Mouse (Mus musculus) liver, embryonic 11.5 days (tissue): ENCODE measurements around the gene Clstn2. TPM values are rescaled to one million over a fixed set of nuclear protein-coding genes. Genes with fewer than 3 reads are reported as not detected.

ENCODE experiments used
- ATAC-seq: fragments of 200-750 bp; cut with Nextera tagmentation; replicated peaks from 2 replicates; pipeline ENCODE4 v1.8.0; 2017; ENCODE audit warnings: moderate number of reproducible peaks, mild to moderate bottlenecking, moderate TSS enrichment, moderate library complexity; ENCODE audit not compliant: low FRiP score
- DNase-seq: peaks from one replicate; pipeline ENCODE4 v3.0.0-alpha.2; 2017; ENCODE audit warnings: low spot score
- H3K27ac ChIP-seq: fragments of 300-500 bp; sonication (generic); 2 replicates; pipeline ENCODE4 v1.5.1; 2014; ENCODE audit warnings: mild to moderate bottlenecking, low read depth, low read length, control low read depth
- H3K27me3 ChIP-seq: fragments of 300-500 bp; sonication (generic); replicated peaks from 2 replicates; pipeline ENCODE4 v1.6.1; 2014; ENCODE audit warnings: low read length, mixed read lengths; ENCODE audit not compliant: control insufficient read depth, insufficient read depth
- H3K36me3 ChIP-seq: fragments of 300-500 bp; sonication (generic); 2 replicates; pipeline ENCODE4 v1.6.1; 2014; ENCODE audit warnings: mild to moderate bottlenecking, low read length, moderate library complexity, mixed read lengths; ENCODE audit not compliant: control insufficient read depth, insufficient read depth
- H3K4me1 ChIP-seq: fragments of 300-500 bp; sonication (generic); replicated peaks from 2 replicates; pipeline ENCODE4 v1.6.1; 2014; ENCODE audit warnings: low read length, mixed read lengths; ENCODE audit not compliant: control insufficient read depth, insufficient read depth
- H3K4me2 ChIP-seq: fragments of 300-500 bp; sonication (generic); 2 replicates; pipeline ENCODE4 v1.6.1; 2014; ENCODE audit warnings: mild to moderate bottlenecking, control low read depth, moderate library complexity
- H3K4me3 ChIP-seq: fragments of 300-500 bp; sonication (generic); 2 replicates; pipeline ENCODE4 v1.5.1; 2014; ENCODE audit warnings: low read depth, low read length, control low read depth
- H3K9ac ChIP-seq: fragments of 300-500 bp; sonication (generic); 2 replicates; pipeline ENCODE4 v1.6.1; 2014; ENCODE audit warnings: low read depth, low read length, control low read depth
- H3K9me3 ChIP-seq: fragments of 300-500 bp; sonication (generic); 2 replicates; pipeline ENCODE4 v1.6.1; 2016; ENCODE audit warnings: low read length, inconsistent platforms, mixed read lengths; ENCODE audit not compliant: control insufficient read depth
- WGBS: fragments of 180-500 bp; shearing (Covaris S2); extraction: QIAGEN DNeasy Blood & Tissue Kit; methylation state at CpG from one replicate; pipeline ENCODE4 v1.1.7; 2014; 5-methylcytosine and 5-hydroxymethylcytosine counted together
- polyA plus RNA-seq: library from polyadenylated mRNA; unstranded; fragments of >200 nt; fragmentation: Nextera tagmentation; extraction: Ambion mirVana; gene quantifications from 2 replicates; pipeline ENCODE4 v1.2.1, GENCODE M21; 2014

The Clstn2 gene
- polyA plus RNA-seq, 1 experiment from 2014 or later: 1.2 TPM

GRCm38 (mm10) chr9:98025548-98025947 lies 7.4 kb downstream of the Clstn2 start:
- WGBS: 65% methylated on average over 3 of the region's 3 CpGs
- no peak for DNase-seq

GRCm38 (mm10) chr9:98023069-98023468 lies 9.9 kb downstream of the Clstn2 start:
- Histone ChIP-seq H3K4me3 (no peak overlapping the region), H3K36me3 (no peaks in the 10 kb centered on the region), H3K4me1 (no peaks in the 10 kb centered on the region), H3K27ac (no peak overlapping the region), H3K9ac (no peak overlapping the region), H3K9me3 (no peaks in the 10 kb centered on the region), H3K4me2 (no peak overlapping the region), H3K27me3 (no peaks in the 10 kb centered on the region)
- DNase-seq (no peak), ATAC-seq (no peak)
- WGBS: 83% methylated on average over 11 of the region's 11 CpGs

More at GRCm38 (mm10) chr9:98025548-98025947, 7.4 kb downstream of the Clstn2 start:
- H3K4me2 ChIP-seq: no peak overlapping the region
- no peaks in the 10 kb centered on the region for H3K36me3 ChIP-seq
- ATAC-seq: no peak
- H3K27me3 ChIP-seq: no peaks in the 10 kb centered on the region
- no peaks in the 10 kb centered on the region for H3K4me1 ChIP-seq
- no peak overlapping the region for H3K9ac ChIP-seq
- no peak overlapping the region for H3K27ac ChIP-seq
- no peaks in the 10 kb centered on the region for H3K9me3 ChIP-seq
- no peak overlapping the region for H3K4me3 ChIP-seq

GRCm38 (mm10) chr9:98019876-98020275 lies 13.1 kb downstream of the Clstn2 start:
- H3K27me3 ChIP-seq: no peaks in the 10 kb centered on the region
- no peak overlapping the region for H3K4me2 ChIP-seq
- no peak for DNase-seq
- H3K4me1 ChIP-seq: no peaks in the 10 kb centered on the region
- H3K9me3 ChIP-seq: no peaks in the 10 kb centered on the region
- no peak overlapping the region for H3K27ac ChIP-seq
- H3K9ac ChIP-seq: no peak overlapping the region
- H3K36me3 ChIP-seq: no peaks in the 10 kb centered on the region
- H3K4me3 ChIP-seq: no peak overlapping the region
- WGBS: 77% methylated on average over 2 of the region's 2 CpGs
- no peak for ATAC-seq

GRCm38 (mm10) chr9:98018687-98019086 lies 14.3 kb downstream of the Clstn2 start:
- Histone ChIP-seq H3K9me3 (no peaks in the 10 kb centered on the region; the same call in 1 of the 2 replicates), H3K4me2 (no peak overlapping the region), H3K4me1 (no peaks in the 10 kb centered on the region), H3K9ac (no peak overlapping the region), H3K4me3 (no peak overlapping the region), H3K27me3 (no peaks in the 10 kb centered on the region), H3K27ac (no peak overlapping the region), H3K36me3 (no peaks in the 10 kb centered on the region)
- no peak for DNase-seq
- 78% methylated on average over 5 of the region's 5 CpGs for WGBS
- ATAC-seq: no peak

- Histone ChIP-seq H3K4me1 (no peaks in the 10 kb centered on the region), H3K9me3 (no peaks in the 10 kb centered on the region; the same call in 1 of the 2 replicates), H3K4me2 (no peak overlapping the region), H3K36me3 (no peaks in the 10 kb centered on the region), H3K27ac (no peak overlapping the region), H3K27me3 (no peaks in the 10 kb centered on the region), H3K4me3 (no peak overlapping the region), H3K9ac (no peak overlapping the region)
- ATAC-seq: no peak
- no peak for DNase-seq
- 92% methylated on average over 5 of the region's 5 CpGs for WGBS
Observed at GRCm38 (mm10) chr9:98016576-98016975, 16.4 kb downstream of the Clstn2 start.

GRCm38 (mm10) chr9:97996349-97996748 lies 36.6 kb downstream of the Clstn2 start:
- no peak overlapping the region for H3K4me3 ChIP-seq
- H3K4me2 ChIP-seq: no peak overlapping the region
- ATAC-seq: no peak
- H3K36me3 ChIP-seq: no peaks in the 10 kb centered on the region
- 85% methylated on average over 5 of the region's 5 CpGs for WGBS
- no peak overlapping the region for H3K9ac ChIP-seq
- no peak for DNase-seq
- no peak overlapping the region for H3K27ac ChIP-seq
- no peaks in the 10 kb centered on the region for H3K27me3 ChIP-seq
- H3K9me3 ChIP-seq: no peaks in the 10 kb centered on the region
- no peaks in the 10 kb centered on the region for H3K4me1 ChIP-seq

- Histone ChIP-seq H3K9ac (no peak overlapping the region), H3K27me3 (no peaks in the 10 kb centered on the region), H3K9me3 (no peaks in the 10 kb centered on the region), H3K4me3 (no peak overlapping the region), H3K4me1 (no peaks in the 10 kb centered on the region), H3K27ac (no peak overlapping the region), H3K36me3 (no peaks in the 10 kb centered on the region), H3K4me2 (no peak overlapping the region)
- ATAC-seq: no peak
- DNase-seq: no peak
- 80% methylated on average over 4 of the region's 4 CpGs for WGBS
Observed at GRCm38 (mm10) chr9:97995723-97996122, 37.3 kb downstream of the Clstn2 start.

GRCm38 (mm10) chr9:97992131-97992530 lies 40.9 kb downstream of the Clstn2 start:
- no peak for ATAC-seq
- Histone ChIP-seq H3K4me3 (no peak overlapping the region), H3K27me3 (no peaks in the 10 kb centered on the region), H3K27ac (no peak overlapping the region), H3K4me1 (no peaks in the 10 kb centered on the region), H3K9ac (no peak overlapping the region), H3K36me3 (no peaks in the 10 kb centered on the region), H3K9me3 (no peaks in the 10 kb centered on the region), H3K4me2 (no peak overlapping the region)
- DNase-seq: no peak
- 45% methylated on average over 4 of the region's 4 CpGs for WGBS

- WGBS: 82% methylated on average over 3 of the region's 3 CpGs
- H3K4me3 ChIP-seq: no peak overlapping the region
- no peak overlapping the region for H3K4me2 ChIP-seq
- no peaks in the 10 kb centered on the region for H3K27me3 ChIP-seq
- no peaks in the 10 kb centered on the region for H3K36me3 ChIP-seq
- no peaks in the 10 kb centered on the region for H3K4me1 ChIP-seq
- H3K9ac ChIP-seq: no peak overlapping the region
- no peak for ATAC-seq
- DNase-seq: no peak
- H3K9me3 ChIP-seq: no peaks in the 10 kb centered on the region
- H3K27ac ChIP-seq: no peak overlapping the region
Observed at GRCm38 (mm10) chr9:97977339-97977738, 55.6 kb downstream of the Clstn2 start.
